Mouse (Mus musculus): ENCODE measurements around the gene Etl4. TPM values are rescaled to one million over a fixed set of nuclear protein-coding genes. Genes with fewer than 3 reads are reported as not detected.
A peak's percentile ranks its signal among the peaks of the same experiment; 100 is the strongest.

Etl4 gene
- polyA plus RNA-seq, 2 experiments: 2.2 to 2.3 TPM

DNA sequence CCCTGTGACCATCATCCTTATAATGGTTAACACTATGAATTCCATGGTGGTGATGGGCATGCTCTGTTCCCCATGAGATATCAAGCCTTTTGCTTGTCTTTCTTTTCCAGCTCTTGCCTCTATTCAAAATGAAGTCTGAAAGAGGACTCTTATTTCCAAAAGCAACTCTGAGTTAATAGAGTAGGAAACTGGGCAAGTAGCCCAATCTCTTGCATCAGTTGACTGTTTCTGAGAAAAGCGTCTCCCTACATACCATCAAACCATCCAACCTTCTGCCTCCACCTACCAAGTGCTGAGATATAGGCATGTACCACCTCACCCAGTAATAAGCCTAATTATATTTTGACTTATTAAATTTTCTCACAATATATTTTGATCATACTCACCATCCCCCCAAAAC, 658.9 kb downstream of the Etl4 start:
- H3K4me1 ChIP-seq (replicated peaks; ENCODE audit: control insufficient read depth in 2 of 2, insufficient read depth in 2 of 2, low read length in 1 of 2): no peaks in the 10 kb centered on the region
- no peak overlapping the region for H3K9ac ChIP-seq (replicated peaks)
- WGBS (ENCODE audit: insufficient replicate concordance): 60% methylated on average over 1 of the region's 1 CpGs
- ATAC-seq (ENCODE audit: insufficient read depth) (no peak), DNase-seq (ENCODE audit: low read depth in 3 of 3, low spot score in 3 of 3) (no peak)
- no peaks in the 10 kb centered on the region for H3K27me3 ChIP-seq (ENCODE audit: control insufficient read depth, insufficient read depth, low read length)
- no peak for TF ChIP-seq CTCF (IDR thresholded peaks at IDR 0.05; ENCODE audit: low read depth)
- TF ChIP-seq EP300 (IDR thresholded peaks at IDR 0.05; ENCODE audit: low read depth): no peak
- no peak overlapping the region for H3K27ac ChIP-seq
- no peaks in the 10 kb centered on the region for H3K9me3 ChIP-seq (ENCODE audit: control insufficient read depth, low read length)
- H3K4me2 ChIP-seq (ENCODE audit: low read depth): no peak overlapping the region
- no peaks in the 10 kb centered on the region for H3K36me3 ChIP-seq (replicated peaks; ENCODE audit: control insufficient read depth, insufficient read depth, low read depth)
- no peak overlapping the region for H3K4me3 ChIP-seq (ENCODE audit: insufficient read depth in 1 of 2, low read depth in 2 of 2, low read length in 2 of 2)

DNA sequence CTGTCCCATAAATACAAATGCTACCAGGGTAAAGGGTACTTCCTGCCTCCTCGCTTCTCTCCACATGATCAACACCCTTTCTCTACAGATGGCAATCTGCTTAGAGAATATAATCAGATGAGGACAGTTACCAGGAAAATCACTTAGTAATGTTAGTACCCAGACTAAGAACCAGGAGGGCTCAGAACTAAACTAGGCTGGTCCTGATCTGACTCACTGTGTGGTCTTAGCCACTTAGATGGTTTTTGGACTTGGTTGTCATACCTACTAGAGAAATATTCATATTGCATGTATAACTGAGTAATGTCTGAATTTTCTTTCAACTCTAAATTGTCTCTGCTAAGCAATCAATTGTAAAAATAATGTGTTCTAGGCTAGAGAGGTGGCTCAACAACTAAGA, 662.4 kb downstream of the Etl4 start:
- H3K27me3 ChIP-seq (ENCODE audit: control insufficient read depth, insufficient read depth, low read length): no peaks in the 10 kb centered on the region
- H3K4me3 ChIP-seq (ENCODE audit: insufficient read depth in 1 of 2, low read depth in 2 of 2, low read length in 2 of 2): no peak overlapping the region
- no peak overlapping the region for H3K4me2 ChIP-seq (ENCODE audit: low read depth)
- TF ChIP-seq CTCF (IDR thresholded peaks at IDR 0.05; ENCODE audit: low read depth) (no peak), EP300 (IDR thresholded peaks at IDR 0.05; ENCODE audit: low read depth) (no peak)
- WGBS (ENCODE audit: insufficient replicate concordance): 57% methylated on average over 1 of the region's 1 CpGs
- no peak overlapping the region for H3K27ac ChIP-seq
- DNase-seq (ENCODE audit: low read depth in 3 of 3, low spot score in 3 of 3) (no peak), ATAC-seq (ENCODE audit: insufficient read depth) (no peak)
- no peaks in the 10 kb centered on the region for H3K9me3 ChIP-seq (ENCODE audit: control insufficient read depth, low read length)
- H3K9ac ChIP-seq (replicated peaks): no peak overlapping the region
- H3K36me3 ChIP-seq (replicated peaks; ENCODE audit: control insufficient read depth, insufficient read depth, low read depth): no peaks in the 10 kb centered on the region
- no peaks in the 10 kb centered on the region for H3K4me1 ChIP-seq (replicated peaks; ENCODE audit: control insufficient read depth in 2 of 2, insufficient read depth in 2 of 2, low read length in 1 of 2)

DNA sequence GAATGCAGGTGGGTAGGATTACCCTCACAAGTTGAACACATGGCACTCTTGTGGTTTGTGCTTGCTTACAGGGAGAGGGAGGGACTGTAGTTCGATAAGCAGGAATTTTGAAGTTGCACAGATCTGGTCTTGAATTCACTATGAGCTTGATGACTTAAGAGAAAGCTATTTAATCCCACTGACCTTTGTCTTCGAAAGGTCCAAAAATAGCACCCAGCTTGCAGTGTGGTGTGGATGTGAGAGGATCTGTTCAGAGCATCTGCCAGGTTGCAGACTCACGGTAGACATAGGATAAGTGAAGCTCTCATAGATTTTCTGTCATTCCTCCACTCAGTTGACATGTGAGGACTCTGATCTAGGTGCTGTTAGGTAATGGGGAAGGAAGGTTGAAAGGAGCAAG, 670.8 kb downstream of the Etl4 start:
- no peak overlapping the region for H3K4me2 ChIP-seq (ENCODE audit: low read depth)
- H3K9me3 ChIP-seq (ENCODE audit: control insufficient read depth, low read length): no peaks in the 10 kb centered on the region
- DNase-seq (ENCODE audit: low read depth in 3 of 3, low spot score in 3 of 3): no peak
- WGBS (ENCODE audit: insufficient replicate concordance): 55% methylated on average over 3 of the region's 3 CpGs
- H3K4me3 ChIP-seq (ENCODE audit: insufficient read depth in 1 of 2, low read depth in 2 of 2, low read length in 2 of 2): no peak overlapping the region
- H3K9ac ChIP-seq (replicated peaks): no peak overlapping the region
- no peaks in the 10 kb centered on the region for H3K27me3 ChIP-seq (ENCODE audit: control insufficient read depth, insufficient read depth, low read length)
- no peak for ATAC-seq (ENCODE audit: insufficient read depth)
- no peaks in the 10 kb centered on the region for H3K36me3 ChIP-seq (replicated peaks; ENCODE audit: control insufficient read depth, insufficient read depth, low read depth)
- H3K27ac ChIP-seq: no peak overlapping the region
- H3K4me1 ChIP-seq (replicated peaks; ENCODE audit: control insufficient read depth in 2 of 2, insufficient read depth in 2 of 2, low read length in 1 of 2): 0 out of 4 replicates have a peak, but pooled peaks cover 0 to 3% of the 10 kb centered on the region in 2 experiments
- no peak for TF ChIP-seq EP300 (IDR thresholded peaks at IDR 0.05; ENCODE audit: low read depth)
- no peak for TF ChIP-seq CTCF (IDR thresholded peaks at IDR 0.05; ENCODE audit: low read depth)

DNA sequence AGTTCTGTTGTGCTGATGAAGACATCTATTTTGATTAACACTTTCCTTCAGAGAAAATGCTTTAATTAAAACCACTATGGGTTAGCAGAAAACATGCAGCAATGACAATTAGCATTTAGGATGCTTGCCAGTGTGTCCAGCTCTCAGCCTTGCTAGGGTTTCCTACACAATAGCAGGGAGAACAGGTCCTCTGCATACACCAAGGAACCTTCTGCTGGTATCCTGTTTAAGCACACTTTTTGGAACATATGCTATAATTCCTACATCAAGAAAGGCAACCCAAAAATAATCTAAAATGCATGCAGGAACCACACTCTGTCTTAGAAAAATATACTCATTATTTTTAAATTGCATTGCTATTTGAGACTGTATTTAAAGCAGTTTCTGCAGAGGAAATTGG, 673.5 kb downstream of the Etl4 start:
- Histone ChIP-seq H3K27ac (no peak overlapping the region), H3K4me3 (ENCODE audit: insufficient read depth in 1 of 2, low read depth in 2 of 2, low read length in 2 of 2) (no peak overlapping the region), H3K36me3 (replicated peaks; ENCODE audit: control insufficient read depth, insufficient read depth, low read depth) (no peaks in the 10 kb centered on the region), H3K9ac (replicated peaks) (no peak overlapping the region), H3K4me1 (replicated peaks; ENCODE audit: control insufficient read depth in 2 of 2, insufficient read depth in 2 of 2, low read length in 1 of 2) (0 out of 4 replicates have a peak, but pooled peaks cover 0 to 3% of the 10 kb centered on the region in 2 experiments), H3K9me3 (ENCODE audit: control insufficient read depth, low read length) (no peaks in the 10 kb centered on the region), H3K4me2 (ENCODE audit: low read depth) (no peak overlapping the region), H3K27me3 (ENCODE audit: control insufficient read depth, insufficient read depth, low read length) (no peaks in the 10 kb centered on the region)
- TF ChIP-seq EP300 (IDR thresholded peaks at IDR 0.05; ENCODE audit: low read depth): no peak
- no peak for TF ChIP-seq CTCF (IDR thresholded peaks at IDR 0.05; ENCODE audit: low read depth)
- ATAC-seq (ENCODE audit: insufficient read depth): no peak
- DNase-seq (ENCODE audit: low read depth in 3 of 3, low spot score in 3 of 3): no peak

DNA sequence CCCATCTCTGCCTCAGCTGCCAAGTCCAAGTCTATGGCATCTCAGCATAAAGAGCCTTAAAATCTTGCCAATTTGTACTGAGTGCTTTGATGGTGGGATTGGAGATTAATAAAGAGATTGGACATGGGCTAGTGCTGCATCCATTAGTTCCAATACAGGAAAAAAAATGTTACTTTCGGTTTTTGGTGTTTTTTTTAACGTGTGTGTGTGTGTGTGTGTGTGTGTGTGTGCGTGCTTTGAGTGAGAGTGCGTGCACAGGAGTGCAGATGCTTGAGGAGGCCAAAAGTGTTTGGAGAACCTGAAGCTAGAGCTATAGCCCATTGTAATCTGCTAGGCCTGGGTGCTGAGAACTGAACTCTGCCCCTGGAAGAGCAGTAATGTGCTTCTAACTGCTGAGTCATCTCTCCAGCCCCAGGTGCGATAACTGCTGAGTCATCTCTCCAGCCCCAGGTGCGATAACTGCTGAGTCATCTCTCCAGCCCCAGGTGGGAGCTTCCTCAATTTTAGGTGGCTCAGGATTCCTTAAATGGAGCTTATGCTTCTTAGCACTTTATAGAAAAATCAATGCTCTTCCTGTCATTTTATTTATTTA, 674.1 kb downstream of the Etl4 start:
- DNase-seq (ENCODE audit: low read depth in 3 of 3, low spot score in 3 of 3) (peak in 1 of 3 experiments; percentile 1), ATAC-seq (ENCODE audit: insufficient read depth) (no peak)
- H3K36me3 ChIP-seq (replicated peaks; ENCODE audit: control insufficient read depth, insufficient read depth, low read depth): no peaks in the 10 kb centered on the region
- H3K27ac ChIP-seq: no peak overlapping the region
- 69% methylated on average over 6 of the region's 6 CpGs for WGBS (ENCODE audit: insufficient replicate concordance)
- TF ChIP-seq EP300 (IDR thresholded peaks at IDR 0.05; ENCODE audit: low read depth): no peak
- TF ChIP-seq CTCF (IDR thresholded peaks at IDR 0.05; ENCODE audit: low read depth): no peak
- H3K4me3 ChIP-seq (ENCODE audit: insufficient read depth in 1 of 2, low read depth in 2 of 2, low read length in 2 of 2): no peak overlapping the region
- H3K27me3 ChIP-seq (ENCODE audit: control insufficient read depth, insufficient read depth, low read length): no peaks in the 10 kb centered on the region
- H3K4me2 ChIP-seq (ENCODE audit: low read depth): no peak overlapping the region
- no peaks in the 10 kb centered on the region for H3K9me3 ChIP-seq (ENCODE audit: control insufficient read depth, low read length)
- H3K4me1 ChIP-seq (replicated peaks; ENCODE audit: control insufficient read depth in 2 of 2, insufficient read depth in 2 of 2, low read length in 1 of 2): 0 out of 4 replicates have a peak, but pooled peaks cover 0 to 3% of the 10 kb centered on the region in 2 experiments
- no peak overlapping the region for H3K9ac ChIP-seq (replicated peaks)

All from liver, embryonic 14.5 days (tissue).